Mouse (Mus musculus): Measurements from ENCODE around the gene C1qtnf12. TPM values are rescaled to one million over a fixed set of nuclear protein-coding genes. Genes with fewer than 3 reads are reported as not detected.

C1qtnf12 gene
- total RNA-seq (2021), result 10 to 100 TPM; 13.1 to 21.3 TPM
- long read RNA-seq, experiment 1, transcript C1qtnf12-201 (8 exons, 1,315 nt), result major isoform, 9 of 21 reads
- long read RNA-seq, experiment 1, partial matches to known transcripts, result 9 of 21 reads
- long read RNA-seq, experiment 1, other reads (novel, unspliced or antisense), result 3 of 21 reads
- long read RNA-seq, experiment 2, transcript C1qtnf12-201 (8 exons, 1,315 nt), result major isoform, 37 of 53 reads
- long read RNA-seq, experiment 2, partial matches to known transcripts, result 14 of 53 reads
- long read RNA-seq, experiment 2, other reads (novel, unspliced or antisense), result 2 of 53 reads

- intact Hi-C loops (cut with DNase I), result no loop called here
- DNase-seq, result peak; percentile 22 to 38
Measured at GRCm38 (mm10) chr4:155962167-155962971, at the start of gene C1qtnf12. C1qtnf12 (plus strand) TSS chr4:155962318.

- DNase-seq, result no peak
- intact Hi-C loops (cut with DNase I), result no loop called here
Measured at GRCm38 (mm10) chr4:155932031-155932430, 30.1 kb upstream of the C1qtnf12 start.

- intact Hi-C loops (cut with DNase I), result loop anchor here (5.0 kb wide), 1 partner anchor 51 kb away; the partner anchor contains the start of genes Acap3 and Pusl1
- peak in 1 of 2 experiments; percentile 60 for DNase-seq
Measured at GRCm38 (mm10) chr4:155943049-155943452, 19.1 kb upstream of the C1qtnf12 start.

- intact Hi-C loops (cut with DNase I), result loop anchor here (5.0 kb wide), 1 partner anchor 51 kb away; the partner anchor contains the start of genes Acap3 and Pusl1
Measured at GRCm38 (mm10) chr4:155943534-155944249, 18.4 kb upstream of the C1qtnf12 start, which contains the start of gene Ube2j2. Ube2j2 (plus strand) TSS chr4:155943831.

GRCm38 (mm10) chr4:155944271-155944670, 17.8 kb upstream of the C1qtnf12 start:
- intact Hi-C loops (cut with DNase I), result loop anchor here (5.0 kb wide), 1 partner anchor 52 kb away; the partner anchor contains the start of genes Acap3 and Pusl1
- DNase-seq, result no peak

More at GRCm38 (mm10) chr4:155943534-155944249, 18.4 kb upstream of the C1qtnf12 start, which contains the start of gene Ube2j2:
- peak; percentile 92 to 99 for DNase-seq

- intact Hi-C loops (cut with DNase I), result no loop called here
- DNase-seq, result no peak
Measured at GRCm38 (mm10) chr4:155947094-155947493, 15.0 kb upstream of the C1qtnf12 start.

- intact Hi-C loops (cut with DNase I), result loop anchor here (5.0 kb wide), 1 partner anchor 37 kb away; the partner anchor contains the start of genes B3galt6 and Sdf4
Measured at GRCm38 (mm10) chr4:155955491-155955890, 6.6 kb upstream of the C1qtnf12 start.

GRCm38 (mm10) chr4:155959275-155959674, 2.8 kb upstream of the C1qtnf12 start:
- intact Hi-C loops (cut with DNase I), result loop anchor here (2.0 to 5.0 kb wide), 2 partner anchors 33 to 142 kb away; partner anchors contain the start of genes B3galt6 and Sdf4
- DNase-seq, result peak; percentile 52 to 65

More at GRCm38 (mm10) chr4:155955491-155955890, 6.6 kb upstream of the C1qtnf12 start:
- DNase-seq, result no peak

- DNase-seq, result no peak
- intact Hi-C loops (cut with DNase I), result no loop called here
Measured at GRCm38 (mm10) chr4:155963106-155963505, 988 bp downstream of the C1qtnf12 start.

- intact Hi-C loops (cut with DNase I), result no loop called here
- no peak for DNase-seq
Measured at GRCm38 (mm10) chr4:155964396-155964795, 2.3 kb downstream of the C1qtnf12 start.

GRCm38 (mm10) chr4:155969043-155969653, 7.0 kb downstream of the C1qtnf12 start:
- DNase-seq, result no peak
- intact Hi-C loops (cut with DNase I), result no loop called here

- DNase-seq, result no peak
- intact Hi-C loops (cut with DNase I), result loop anchor here (5.0 kb wide), 1 partner anchor 127 kb away; no protein-coding TSS in a partner anchor
Measured at GRCm38 (mm10) chr4:155970286-155970685, 8.2 kb downstream of the C1qtnf12 start.

- intact Hi-C loops (cut with DNase I), result loop anchor here (5.0 kb wide), 1 partner anchor 125 kb away; no protein-coding TSS in a partner anchor
- DNase-seq, result no peak
Measured at GRCm38 (mm10) chr4:155972651-155973050, 10.5 kb downstream of the C1qtnf12 start.

GRCm38 (mm10) chr4:155973239-155973638, 11.1 kb downstream of the C1qtnf12 start:
- DNase-seq, result no peak
- intact Hi-C loops (cut with DNase I), result loop anchor here (5.0 kb wide), 1 partner anchor 124 kb away; no protein-coding TSS in a partner anchor

- DNase-seq, result no peak
Measured at GRCm38 (mm10) chr4:155981436-155982082, 19.4 kb downstream of the C1qtnf12 start.

GRCm38 (mm10) chr4:155983788-155984187, 21.7 kb downstream of the C1qtnf12 start:
- no peak for DNase-seq
- intact Hi-C loops (cut with DNase I), result no loop called here

More at GRCm38 (mm10) chr4:155981436-155982082, 19.4 kb downstream of the C1qtnf12 start:
- intact Hi-C loops (cut with DNase I), result no loop called here

GRCm38 (mm10) chr4:155991211-155991907, 29.2 kb downstream of the C1qtnf12 start:
- intact Hi-C loops (cut with DNase I), result loop anchor here (5.0 kb wide), 2 partner anchors 34 to 41 kb away; no protein-coding TSS in a partner anchor
- no peak for DNase-seq

- intact Hi-C loops (cut with DNase I), result loop anchor here (5.0 kb wide), 2 partner anchors 35 to 40 kb away; no protein-coding TSS in a partner anchor
- no peak for DNase-seq
Measured at GRCm38 (mm10) chr4:155991908-155992230, 29.8 kb downstream of the C1qtnf12 start.
